Mouse (Mus musculus) heart, adult 9 months (tissue): ENCODE measurements around the gene Btbd35f8.
"Not testable (repeated sequence)": the region's sequence is repeated elsewhere in the genome, so short reads cannot be mapped to it uniquely, and the experiment has no call there.

Experiments used
- DNase-seq, 2 experiments: peaks; one replicate each; pipeline ENCODE4 v3.0.0; 2022; ENCODE audit warnings: low spot score in 2 of 2

Gene Btbd35f8

GRCm38 (mm10) chrX:34450224-34450623 lies at the start of gene Btbd35f8:
Btbd35f8 (plus strand) TSS chrX:34450524.
- not testable (repeated sequence) for DNase-seq
